Mouse (Mus musculus): Measurements from ENCODE around the gene Gm11020.
"Not testable (repeated sequence)": the region's sequence is repeated elsewhere in the genome, so short reads cannot be mapped to it uniquely, and the experiment has no call there.

Gene Gm11020

GRCm38 (mm10) chr8:104321267-104321666 is at the start of gene Gm11020:
Gene Gm11020, plus strand, starts transcription at chr8:104321567.
- in situ Hi-C loops (cut with MboI, MseI): not testable (repeated sequence)

- in situ Hi-C loops (cut with MboI, MseI): not testable (repeated sequence)
Measured at GRCm38 (mm10) chr8:104293081-104293480, 28.3 kb upstream of the Gm11020 start, which contains the start of gene Cmtm2a. Gene Cmtm2a, minus strand, starts transcription at chr8:104293181.

- in situ Hi-C loops (cut with MboI, MseI): no loop called here
Measured at GRCm38 (mm10) chr8:104294396-104294795, 27.0 kb upstream of the Gm11020 start.

DNA sequence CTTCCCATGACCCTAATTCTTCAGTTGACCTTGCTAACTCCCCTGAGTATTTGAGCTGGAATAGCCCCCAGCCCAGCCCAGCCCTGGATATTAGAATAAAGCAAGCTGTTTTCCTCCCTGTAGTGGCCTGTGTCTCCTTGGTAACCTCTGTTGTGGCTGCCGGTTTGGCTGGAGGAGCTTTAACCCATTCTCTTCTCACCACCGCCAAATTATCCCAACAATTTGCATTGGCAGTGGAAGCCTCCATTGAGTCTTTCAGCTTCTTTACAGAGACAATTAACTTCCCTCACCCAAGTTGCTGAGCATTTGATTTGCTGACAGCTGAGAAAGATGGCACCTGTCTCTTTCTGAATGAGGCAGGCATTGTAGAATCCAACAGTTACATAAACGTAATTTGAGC is 19.8 kb upstream of the Gm11020 start:
- in situ Hi-C loops (cut with MboI, MseI): not testable (repeated sequence)

DNA sequence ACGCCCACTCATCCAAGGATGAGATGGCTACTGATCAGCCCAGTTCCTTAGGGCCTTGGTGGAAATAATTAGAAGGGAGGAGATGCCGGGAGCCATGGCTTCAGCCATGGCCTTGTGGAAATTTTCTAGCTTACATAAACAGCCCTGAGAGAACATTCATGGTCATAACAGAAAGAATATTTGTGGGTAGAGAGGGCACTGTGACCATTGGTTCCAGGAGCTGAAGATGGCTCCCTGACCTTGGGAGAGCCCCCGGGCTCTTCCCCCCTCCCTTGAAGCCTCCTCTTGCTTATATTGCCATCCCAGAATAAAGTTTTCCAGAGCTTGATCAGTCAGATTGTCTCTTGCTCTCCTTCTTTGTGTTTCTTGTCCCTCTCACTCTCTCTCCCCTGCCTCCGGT is 18.8 kb upstream of the Gm11020 start:
- in situ Hi-C loops (cut with MboI, MseI): not testable (repeated sequence)

DNA sequence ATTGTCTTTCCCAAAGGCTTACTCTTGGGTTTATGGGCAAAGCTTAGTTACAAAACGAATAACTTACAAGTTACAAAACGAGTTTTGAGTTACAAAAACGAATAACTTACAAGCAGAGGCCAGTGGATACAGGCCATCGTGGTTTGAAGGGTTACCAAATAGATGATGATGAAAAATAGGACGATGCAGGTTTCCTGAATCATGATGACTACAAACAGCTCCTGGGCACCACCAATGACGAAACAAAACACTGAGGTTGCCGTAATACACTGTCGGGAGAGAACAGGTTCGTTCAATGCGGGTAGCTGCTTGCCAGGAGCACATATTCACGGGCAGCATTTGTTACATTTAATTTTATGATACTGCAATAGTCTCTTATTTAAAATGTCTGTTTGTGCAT is 16.4 kb upstream of the Gm11020 start:
- in situ Hi-C loops (cut with MboI, MseI): no loop called here

DNA sequence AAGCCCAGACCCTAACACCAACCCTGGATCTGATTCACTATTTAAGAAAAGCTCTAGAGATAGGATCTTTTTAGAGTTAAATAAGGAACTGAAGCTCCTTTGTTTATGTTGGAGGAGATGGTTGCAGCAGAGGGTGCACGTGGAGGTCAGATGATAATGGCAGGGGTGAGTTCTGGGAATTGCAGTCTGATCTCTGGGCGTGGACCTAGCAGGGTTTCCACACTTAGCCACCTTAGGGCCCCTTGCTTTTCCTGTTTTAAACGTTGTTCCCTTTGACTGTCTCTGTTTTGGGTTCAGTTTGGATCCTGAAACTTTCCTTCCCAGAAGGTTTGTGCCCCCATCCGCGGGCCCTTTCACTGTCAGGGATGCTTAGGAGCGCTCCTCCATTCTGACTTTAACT is 13.0 kb upstream of the Gm11020 start:
- in situ Hi-C loops (cut with MboI, MseI): not testable (repeated sequence)

GRCm38 (mm10) chr8:104309441-104310155 is 11.8 kb upstream of the Gm11020 start, which contains the start of the genes Gm45711 and Cmtm1:
Gene Gm45711, minus strand, starts transcription at chr8:104310081.
Gene Cmtm1, minus strand, starts transcription at chr8:104310145.
- in situ Hi-C loops (cut with MboI, MseI): not testable (repeated sequence)

- in situ Hi-C loops (cut with MboI, MseI): not testable (repeated sequence)
Measured at GRCm38 (mm10) chr8:104312023-104312422, 9.3 kb upstream of the Gm11020 start.

DNA sequence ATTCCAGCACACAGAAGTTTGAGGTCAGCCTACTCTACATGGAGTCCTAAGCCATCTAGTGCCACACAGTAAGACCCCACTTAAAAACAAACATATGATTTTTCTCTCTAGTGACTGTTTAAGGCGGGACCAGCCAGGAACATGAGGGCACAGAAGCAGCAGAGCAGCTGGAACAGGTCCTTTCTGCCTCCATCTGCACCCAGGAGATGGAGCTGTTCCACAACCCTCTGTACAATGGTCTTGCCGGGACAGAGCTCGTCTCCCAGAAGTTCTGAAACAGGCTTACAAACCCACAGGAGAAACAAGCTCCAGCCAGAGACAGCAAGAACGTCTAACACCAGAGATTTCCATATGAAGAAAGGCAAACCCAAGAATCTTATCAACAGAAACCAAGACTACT is 8.1 kb upstream of the Gm11020 start:
- in situ Hi-C loops (cut with MboI, MseI): no loop called here

DNA sequence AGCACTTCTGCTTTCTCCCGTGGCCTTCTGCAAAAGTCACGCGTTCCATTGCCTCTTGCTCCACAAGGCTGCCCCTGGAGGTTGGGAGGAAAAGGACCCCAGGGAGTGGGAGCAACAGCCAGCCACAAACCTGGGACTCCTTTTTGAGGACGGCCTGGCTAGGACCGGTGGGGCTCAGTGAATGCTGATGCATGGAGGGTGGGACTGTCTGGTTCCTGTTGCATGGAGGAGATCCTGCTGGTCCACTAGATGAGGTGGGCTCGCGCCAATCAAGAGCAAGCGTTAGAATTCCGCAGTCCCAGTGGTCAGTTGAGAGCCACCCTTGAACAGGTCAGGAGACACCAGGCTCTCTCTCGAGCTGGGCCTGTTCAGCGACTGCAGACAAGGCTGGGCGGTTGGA is 563 bp downstream of the Gm11020 start, which contains the start of gene Cmtm2b:
Gene Cmtm2b (plus strand): TSS at position 301 of the 400 bp plus-strand sequence.
- in situ Hi-C loops (cut with MboI, MseI): not testable (repeated sequence)

- in situ Hi-C loops (cut with MboI, MseI): no loop called here
Measured at GRCm38 (mm10) chr8:104332665-104333631, 11.6 kb downstream of the Gm11020 start.

DNA sequence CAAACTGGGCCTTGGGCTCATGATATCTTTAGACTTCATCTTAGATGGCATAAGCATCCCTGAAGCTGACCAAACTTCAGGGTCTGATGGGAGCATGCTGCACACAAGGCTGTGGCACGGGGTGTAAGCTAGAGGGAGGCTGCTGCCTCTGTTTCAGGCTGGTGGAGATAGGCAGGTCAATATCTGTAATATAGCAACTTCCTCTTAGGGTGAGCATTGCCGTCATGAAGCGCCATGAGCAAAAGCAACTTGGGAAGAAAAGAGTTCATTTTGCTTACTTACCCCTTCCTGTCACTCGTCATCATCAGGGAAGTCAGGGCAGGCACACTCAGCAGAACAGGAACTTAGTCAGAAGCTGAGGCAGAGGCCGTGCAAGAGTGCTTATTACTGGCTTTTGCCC is 12.4 kb downstream of the Gm11020 start:
- in situ Hi-C loops (cut with MboI, MseI): no loop called here

- in situ Hi-C loops (cut with MboI, MseI): no loop called here
Measured at GRCm38 (mm10) chr8:104334196-104334595, 12.8 kb downstream of the Gm11020 start.

DNA sequence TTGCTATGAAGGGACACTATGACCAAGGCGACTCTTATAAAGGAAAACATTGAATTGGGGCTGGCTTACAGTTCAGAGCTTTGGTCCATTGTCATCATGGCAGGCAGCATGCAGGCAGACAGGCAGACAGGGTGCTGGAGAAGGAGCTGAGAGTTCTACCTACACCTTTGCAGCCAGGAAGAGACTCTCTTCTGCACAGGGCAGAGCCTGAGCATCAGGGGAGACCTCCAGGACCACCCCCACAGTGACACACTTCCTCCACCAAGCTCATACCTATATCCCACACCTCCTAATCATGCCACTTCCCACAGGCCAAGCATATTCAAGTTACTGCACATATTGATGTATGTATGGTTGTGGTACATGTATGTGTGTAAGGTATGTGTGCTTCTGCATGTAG is 15.4 kb downstream of the Gm11020 start:
- in situ Hi-C loops (cut with MboI, MseI): no loop called here

- in situ Hi-C loops (cut with MboI, MseI): no loop called here
Measured at GRCm38 (mm10) chr8:104337890-104338289, 16.5 kb downstream of the Gm11020 start.

GRCm38 (mm10) chr8:104339229-104339982 is 18.0 kb downstream of the Gm11020 start, which contains the start of gene Cmtm3:
Gene Cmtm3, plus strand, starts transcription at chr8:104339410.
- in situ Hi-C loops (cut with MboI, MseI): no loop called here

DNA sequence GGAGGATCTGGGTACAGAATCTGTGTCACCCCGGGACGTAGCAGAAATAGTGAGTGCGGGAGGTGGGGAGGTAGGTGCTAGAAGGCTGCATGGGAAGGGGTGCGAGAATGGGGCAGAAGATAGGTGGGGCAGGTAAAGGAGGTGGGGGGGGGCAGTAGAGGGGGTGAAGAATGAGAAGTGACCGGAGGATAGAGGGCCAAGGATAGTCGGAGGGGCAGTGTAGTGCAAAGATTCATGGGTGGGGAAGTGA is 18.5 kb downstream of the Gm11020 start:
- in situ Hi-C loops (cut with MboI, MseI): loop anchor here (5.0 to 10.0 kb wide), 3 partner anchors 62 to 225 kb away; no protein-coding TSS in a partner anchor

DNA sequence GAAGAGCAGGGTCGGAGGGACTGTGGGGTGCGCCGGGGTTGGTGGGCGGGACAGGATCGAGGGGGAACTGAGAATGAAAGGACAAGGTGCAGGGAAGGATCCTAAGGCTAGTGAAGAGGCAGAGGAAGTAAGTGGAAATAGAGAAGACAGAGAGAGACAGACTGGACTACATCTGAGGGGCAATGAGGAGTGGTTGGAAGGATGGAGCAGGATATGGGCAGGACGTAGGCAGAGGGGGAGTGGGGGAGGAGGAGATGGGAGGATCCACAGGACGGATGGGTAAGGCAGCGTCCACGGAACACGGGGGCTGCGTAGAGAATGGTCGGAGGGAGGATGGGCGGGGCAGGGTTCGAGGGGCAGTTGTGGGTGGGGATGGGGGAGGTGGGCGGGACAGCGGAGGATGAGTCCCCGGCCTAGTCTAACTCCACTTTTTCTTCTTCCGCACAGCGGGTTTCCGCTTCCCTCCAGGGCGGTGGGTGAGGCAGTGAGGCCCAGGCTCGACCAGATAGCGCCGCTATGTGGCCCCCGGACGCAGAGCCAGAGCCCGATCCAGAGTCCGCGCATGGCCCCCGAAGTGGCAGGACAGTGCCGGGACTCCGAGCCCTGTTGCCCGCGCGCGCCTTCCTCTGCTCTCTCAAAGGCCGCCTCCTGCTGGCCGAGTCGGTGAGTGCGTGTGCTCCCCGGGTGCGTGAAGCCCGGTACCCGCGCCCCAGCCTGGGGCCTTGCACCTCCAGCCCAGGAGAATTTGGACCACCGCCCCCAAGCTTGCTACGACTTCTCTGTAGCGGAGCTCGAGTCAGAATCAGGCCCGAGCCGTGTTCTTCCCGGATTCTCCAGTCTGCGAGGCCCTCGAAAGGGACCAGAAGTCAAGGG is 19.1 kb downstream of the Gm11020 start:
- in situ Hi-C loops (cut with MboI, MseI): loop anchor here (5.0 to 10.0 kb wide), 3 partner anchors 62 to 224 kb away; no protein-coding TSS in a partner anchor

- in situ Hi-C loops (cut with MboI, MseI): loop anchor here (5.0 to 10.0 kb wide), 3 partner anchors 61 to 224 kb away; no protein-coding TSS in a partner anchor
Measured at GRCm38 (mm10) chr8:104341106-104341561, 19.8 kb downstream of the Gm11020 start.
